Mouse (Mus musculus): ENCODE measurements at regions not wholly inside any gene's neighbourhood (a gene's known extent, or its start where the extent isn't known, plus 50 kb on each side); places are given as distances from the start of the nearest gene placed in this dataset.
"Not testable (repeated sequence)": the region's sequence is repeated elsewhere in the genome, so short reads cannot be mapped to it uniquely, and the experiment has no call there.

DNA sequence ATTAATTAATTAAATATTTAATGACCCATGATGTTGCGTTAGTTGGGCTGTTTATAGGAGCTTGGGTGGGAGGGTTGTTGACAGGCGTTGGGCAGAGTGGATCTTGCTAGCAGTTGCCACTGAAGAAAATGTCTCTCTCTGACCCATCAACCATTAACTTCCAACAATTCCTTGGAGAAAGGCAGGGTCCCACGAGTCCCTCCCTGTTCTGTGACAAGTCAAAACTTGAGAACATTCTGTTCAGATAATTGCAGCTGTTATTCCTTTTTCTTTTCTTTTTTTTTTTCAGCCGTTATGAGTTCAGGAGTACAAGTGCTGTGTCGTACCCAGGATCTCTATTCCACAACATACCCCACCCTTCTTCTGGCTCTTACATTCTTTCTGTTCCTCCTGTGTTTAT, 59.8 kb upstream of the Tnfrsf21 start:
- DNase-seq (ENCODE audit: low spot score) = no peak

DNA sequence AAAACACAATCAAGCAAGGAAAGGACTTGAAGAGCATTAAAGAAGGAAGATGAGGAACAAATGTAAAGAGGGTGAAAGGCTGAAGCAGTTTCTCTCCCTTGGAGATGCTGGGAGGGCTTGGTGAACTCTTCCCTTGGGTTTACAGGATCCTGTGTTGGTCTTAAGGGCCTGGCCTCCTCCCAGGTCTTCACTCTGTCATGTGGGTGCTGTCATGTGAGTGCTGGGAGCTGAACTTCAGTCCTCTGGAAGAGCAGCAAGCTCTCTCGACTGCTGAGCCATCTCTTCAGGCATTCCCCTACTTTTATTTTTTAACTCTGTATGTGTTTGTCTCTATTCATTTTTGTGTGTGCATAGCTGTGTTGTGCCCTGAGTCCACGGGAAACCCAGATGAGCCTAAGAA, 61.6 kb upstream of the Tnfrsf21 start:
- DNase-seq (ENCODE audit: low spot score) = no peak

DNA sequence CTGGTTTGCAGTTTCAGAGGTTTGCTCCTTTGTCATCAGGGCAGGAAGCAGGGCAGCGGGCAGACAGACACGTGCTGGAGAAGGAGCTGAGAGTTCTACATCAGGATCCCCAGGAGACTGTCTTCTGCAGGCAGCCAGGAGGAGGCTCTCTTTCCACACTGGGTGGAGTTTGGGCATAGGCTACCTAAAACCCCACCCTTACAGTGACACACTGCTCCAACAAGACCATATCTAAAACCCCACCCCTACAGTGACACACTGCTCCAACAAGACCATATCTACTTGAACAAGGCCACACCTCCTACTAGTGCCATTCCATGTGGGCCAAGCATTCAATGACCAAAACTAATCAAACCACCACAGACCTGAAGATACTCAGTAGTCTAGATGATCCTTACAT, 68.0 kb upstream of the Cd2ap start:
- DNase-seq (ENCODE audit: low spot score) = no peak

DNA sequence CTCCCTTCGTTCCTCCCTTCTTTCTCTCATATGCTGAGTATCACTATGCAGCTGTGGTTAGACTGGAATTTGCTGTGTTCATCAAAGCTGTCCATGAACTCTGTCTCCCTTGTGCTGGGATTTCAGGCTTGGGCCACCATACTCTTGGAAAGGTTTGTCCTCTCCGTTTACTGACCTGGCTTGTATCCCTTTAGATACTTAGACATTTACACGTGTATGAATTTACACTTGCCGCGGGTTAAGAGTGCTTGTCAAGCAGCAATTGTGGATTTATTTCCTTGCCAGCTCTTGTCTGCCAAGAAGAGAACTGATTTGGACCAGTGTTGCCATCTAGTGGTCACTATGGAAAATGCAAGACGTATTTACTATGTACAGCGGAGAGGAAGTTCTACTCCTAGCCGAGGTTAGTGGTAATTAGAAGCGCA, 66.8 kb upstream of the Cd2ap start:
- peak; percentile 50 for DNase-seq (ENCODE audit: low spot score)

DNA sequence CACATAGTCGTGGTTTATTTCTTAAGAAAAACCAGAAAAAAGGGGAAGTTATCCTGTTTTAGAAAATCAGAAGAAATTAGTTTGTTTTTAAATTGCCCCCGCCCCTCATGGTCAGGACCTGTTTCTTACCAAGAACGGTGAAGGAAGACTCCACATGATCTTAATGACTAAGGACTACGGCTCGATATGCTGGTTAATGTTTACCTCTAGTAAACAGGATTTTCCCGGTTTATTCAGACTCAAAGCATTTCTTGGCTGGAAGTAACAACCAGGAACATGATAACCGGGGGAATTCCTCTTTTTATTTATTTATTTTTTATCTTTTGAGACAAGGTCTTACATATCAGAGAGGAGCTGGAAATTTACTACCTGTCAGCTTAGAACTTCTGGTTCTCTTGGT, 63.0 kb upstream of the Cd2ap start:
- no peak for DNase-seq (ENCODE audit: low spot score)

DNA sequence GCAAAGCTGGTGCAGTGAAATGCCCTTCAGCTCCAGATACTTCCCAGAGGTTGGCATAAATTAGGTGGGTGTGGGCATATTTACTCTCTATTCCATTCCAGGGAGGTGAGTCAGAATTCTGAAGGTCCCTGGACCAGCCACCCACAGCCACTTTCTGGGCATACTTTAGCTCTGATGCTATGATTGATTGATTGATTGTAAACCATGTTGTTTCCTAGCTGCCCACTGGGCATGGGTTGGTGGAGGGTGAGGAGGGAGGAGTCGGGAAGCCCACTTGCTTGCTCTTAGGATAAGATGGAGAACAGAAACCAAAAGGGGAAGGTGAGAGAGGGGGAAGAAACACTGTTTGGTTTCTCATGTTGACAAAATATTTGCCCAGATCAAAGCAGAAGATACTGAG, 62.1 kb upstream of the Cd2ap start:
- no peak for DNase-seq (ENCODE audit: low spot score)

DNA sequence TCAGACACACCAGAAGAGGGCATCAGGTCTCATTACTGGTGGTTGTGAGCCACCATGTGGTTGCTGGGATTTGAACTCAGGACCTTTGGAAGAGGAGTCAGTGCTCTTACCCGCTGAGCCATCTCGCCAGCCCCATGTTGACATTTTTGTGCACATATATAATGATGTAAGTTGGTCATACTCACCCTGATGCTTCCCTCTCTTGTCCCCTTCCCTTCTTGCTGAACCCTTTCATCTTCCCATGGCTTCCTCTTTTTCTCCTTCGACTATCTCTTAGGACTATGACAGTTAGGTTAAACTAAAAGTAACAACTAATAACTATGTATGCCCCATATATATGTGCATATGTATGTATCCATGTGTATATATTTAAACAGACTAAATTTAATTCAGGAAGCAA, 61.0 kb upstream of the Cd2ap start:
- DNase-seq (ENCODE audit: low spot score) = not testable (repeated sequence)

DNA sequence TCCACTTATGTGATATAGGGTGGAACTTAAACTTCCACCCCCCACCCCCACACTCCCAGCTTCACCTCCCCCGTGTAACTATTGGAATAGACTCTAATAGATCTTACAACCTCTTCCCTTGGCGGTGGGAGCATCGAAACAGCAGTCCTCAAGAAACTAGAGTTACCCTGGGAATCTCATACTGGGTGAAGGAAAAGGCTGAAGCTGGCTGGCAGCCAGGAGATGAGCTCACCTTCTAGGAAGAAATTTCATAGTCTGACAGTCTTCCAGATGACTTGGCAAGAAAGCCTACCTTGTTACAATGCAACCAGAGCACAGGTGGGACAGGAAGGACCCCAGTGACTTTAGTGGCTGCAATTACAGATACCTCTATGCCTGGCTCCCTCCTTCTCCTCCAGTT, 57.6 kb upstream of the Cd2ap start:
- peak; percentile 78 for DNase-seq (ENCODE audit: low spot score)

DNA sequence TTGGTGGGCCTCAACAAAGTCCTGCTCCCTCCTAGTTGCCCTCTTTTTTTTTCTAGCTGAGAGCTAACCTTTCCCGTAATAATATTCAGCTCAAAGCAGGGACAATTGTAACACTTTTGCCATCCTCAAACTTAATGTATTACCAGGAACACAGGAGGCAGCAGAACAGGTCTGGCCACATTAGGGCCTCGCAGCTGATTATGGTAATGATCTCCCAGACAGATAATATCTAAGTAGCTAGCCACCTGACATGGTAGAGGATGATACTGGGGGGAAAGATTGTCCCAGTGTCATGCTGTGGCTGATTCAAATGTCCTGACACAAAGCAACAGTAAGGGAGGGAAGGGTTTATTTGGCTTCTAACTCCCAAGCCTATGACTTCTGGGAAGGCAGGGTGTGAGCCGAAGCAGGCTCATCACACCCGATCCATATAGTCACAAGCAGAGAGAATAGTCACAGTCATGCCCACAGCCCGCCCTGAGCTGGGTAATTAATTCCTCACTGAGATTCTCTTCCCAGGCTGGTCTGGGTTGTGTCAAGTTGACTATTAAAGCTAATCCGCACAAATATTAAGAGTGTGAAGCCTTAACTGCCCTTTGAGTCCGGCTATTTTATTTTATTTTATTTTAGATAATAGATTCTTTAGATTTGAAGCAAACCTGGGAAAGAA, 57.0 kb upstream of the Cd2ap start:
- DNase-seq (ENCODE audit: low spot score) = no peak

DNA sequence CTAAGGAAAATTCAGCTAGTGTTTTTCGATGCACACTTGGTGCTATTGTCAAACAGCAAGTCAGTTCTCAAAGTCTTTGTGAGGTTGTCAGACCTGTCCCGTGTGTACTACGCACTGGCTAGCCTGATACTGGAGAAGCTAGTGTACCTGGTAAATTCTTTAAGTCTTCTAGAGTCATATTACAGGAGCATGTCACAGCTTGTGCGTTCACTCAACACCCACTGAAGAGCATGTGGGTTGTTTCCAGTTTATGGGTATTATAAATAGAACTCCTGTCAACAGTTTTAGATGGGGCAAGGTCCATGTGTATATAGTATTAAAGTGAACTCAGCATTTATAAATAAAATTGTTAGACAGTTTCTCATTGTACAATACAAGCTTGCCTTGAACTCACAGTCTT, 50.9 kb upstream of the Cd2ap start:
- no peak for DNase-seq (ENCODE audit: low spot score)

Data from testis, postnatal 10 days (tissue).